In genomic region chr8:35201416-35201815, GRCm38 (mm10) we compare ENCODE assay signal across 10 mouse cellular contexts.
DNase-seq lines count a peak whose midpoint lies in the region; ATAC-seq and TF ChIP-seq lines count a peak whose summit lies in the region.
"Had no signal": no experiment of that assay in that cellular context is flagged by ENCODE, and none has a peak within 500 bp of the region (broad histone marks: within the 10 kb centered on the region; RNA-seq: fewer than 3 reads in every experiment).

No protein-coding gene starts in this region.

- no peak for TF ChIP-seq POLR2A in heart, adult 2 months (IDR thresholded peaks at IDR 0.05; ENCODE audit: insufficient read depth, low read depth, low read length)

- H3K27me3 ChIP-seq in heart, embryonic 13.5 days (replicated peaks): no peaks in the 10 kb centered on the region
- no peaks in the 10 kb centered on the region for H3K27me3 ChIP-seq in heart, adult 2 months (ENCODE audit: control insufficient read depth, insufficient read depth, low read length)
- no peaks in the 10 kb centered on the region for H3K27me3 ChIP-seq in embryonic facial prominence, embryonic 14.5 days (replicated peaks; ENCODE audit: control insufficient read depth, insufficient read depth, low read length)

- peak overlapping the region; percentile 24; the same call in 1 of the 2 replicates for H3K4me2 ChIP-seq in heart, embryonic 13.5 days
- peak overlapping the region; percentile 23 for H3K4me2 ChIP-seq in embryonic facial prominence, embryonic 14.5 days (ENCODE audit: low read depth, low read length)

- no peak for DNase-seq in heart, adult 2 months
- peak; percentile 65 for DNase-seq in embryonic facial prominence, embryonic 14.5 days (ENCODE audit: low spot score)
- DNase-seq in kidney, postnatal 36 days: peak; percentile 29 to 40
- peak; percentile 41 to 51 for DNase-seq in lung, postnatal 4 days
- no peak for DNase-seq in right cerebral cortex, adult 18-20 months
- no peak for DNase-seq in spleen, adult 18-20 months
- DNase-seq: cerebellum, adult 11 months had no signal

- no peak overlapping the region for H3K9ac ChIP-seq in heart, embryonic 13.5 days
- H3K9ac ChIP-seq in heart, adult 2 months (ENCODE audit: low read depth, low read length): no peak overlapping the region
- H3K9ac ChIP-seq in embryonic facial prominence, embryonic 14.5 days (ENCODE audit: low read depth, low read length): no peak overlapping the region

- H3K4me3 ChIP-seq in heart, embryonic 13.5 days: no peak overlapping the region
- no peak overlapping the region for H3K4me3 ChIP-seq in heart, adult 2 months
- H3K4me3 ChIP-seq in embryonic facial prominence, embryonic 14.5 days (ENCODE audit: low read depth, low read length): no peak overlapping the region
- H3K4me3 ChIP-seq: megakaryocyte, embryonic 14.5 days had no signal

- ATAC-seq in heart, embryonic 13.5 days (ENCODE audit: extremely low read depth, insufficient number of reproducible peaks, low FRiP score, low TSS enrichment): no peak
- ATAC-seq in embryonic facial prominence, embryonic 14.5 days (ENCODE audit: low read depth): no peak
- no peak for ATAC-seq in cerebellum, adult (ENCODE audit: insufficient number of reproducible peaks, low FRiP score, low TSS enrichment)

- no peak overlapping the region for H3K27ac ChIP-seq in heart, embryonic 13.5 days (replicated peaks)
- no peak overlapping the region for H3K27ac ChIP-seq in heart, adult 2 months
- H3K27ac ChIP-seq in embryonic facial prominence, embryonic 14.5 days (replicated peaks; ENCODE audit: low read depth, low read length): peak overlapping the region; percentile 19; the same call in 1 of the 2 replicates

- no peak for TF ChIP-seq CTCF in heart, adult 2 months (IDR thresholded peaks at IDR 0.05)

- no peaks in the 10 kb centered on the region for H3K79me2 ChIP-seq in heart, adult 2 months (replicated peaks; ENCODE audit: control insufficient read depth, insufficient read depth, low read length)

- no peak for TF ChIP-seq EP300 in heart, adult 2 months (IDR thresholded peaks at IDR 0.05; ENCODE audit: insufficient read depth, low read depth, low read length)

- peaks cover 19% of the 10 kb centered on the region for H3K4me1 ChIP-seq in heart, embryonic 13.5 days
- H3K4me1 ChIP-seq in heart, adult 2 months (ENCODE audit: control insufficient read depth, insufficient read depth, low read length): peaks cover 7% of the 10 kb centered on the region
- peaks cover 19% of the 10 kb centered on the region for H3K4me1 ChIP-seq in embryonic facial prominence, embryonic 14.5 days (ENCODE audit: control insufficient read depth, insufficient read depth, low read length)

- H3K36me3 ChIP-seq in heart, embryonic 13.5 days: no peaks in the 10 kb centered on the region
- no peaks in the 10 kb centered on the region; the same call in 1 of the 2 replicates for H3K36me3 ChIP-seq in heart, adult 2 months (ENCODE audit: control insufficient read depth, insufficient read depth, low read length)
- H3K36me3 ChIP-seq in embryonic facial prominence, embryonic 14.5 days (ENCODE audit: control insufficient read depth, insufficient read depth, low read length): no peaks in the 10 kb centered on the region

- intact Hi-C loops in heart, adult 2 months (cut with DNase I): no loop called here

- 55% methylated on average over 12 of the region's 12 CpGs for WGBS in heart, embryonic 13.5 days
- 69% methylated on average over 12 of the region's 12 CpGs for WGBS in heart, adult 2 months
- WGBS in embryonic facial prominence, embryonic 14.5 days: 51% methylated on average over 12 of the region's 12 CpGs

- no peaks in the 10 kb centered on the region for H3K9me3 ChIP-seq in heart, embryonic 13.5 days
- H3K9me3 ChIP-seq in embryonic facial prominence, embryonic 14.5 days (ENCODE audit: control insufficient read depth, low read length): no peaks in the 10 kb centered on the region
- H3K9me3 ChIP-seq: megakaryocyte, embryonic 14.5 days had no signal

Comparison
In these comparisons a context has a peak if more than half of its experiments do, and no peak if none do; other contexts are left out.
1. DNase-seq: peak in embryonic facial prominence, embryonic 14.5 days (single experiment), kidney, postnatal 36 days (2 of 2) and lung, postnatal 4 days (2 of 2); none in heart, adult 2 months (0 of 2), right cerebral cortex, adult 18-20 months (single experiment) and spleen, adult 18-20 months (0 of 2).